Mouse (Mus musculus) CH12.LX (cell line): ENCODE data around the gene Itgb2l. TPM values are rescaled to one million over a fixed set of nuclear protein-coding genes. Genes with fewer than 3 reads are reported as not detected.

Experiments used
- DNase-seq: peaks from one replicate; pipeline ENCODE4 v3.0.0-alpha.2; 2013; ENCODE audit errors: extremely low read depth
- H3K27ac ChIP-seq: 2 replicates; pipeline ENCODE4 v1.5.1; 2012; ENCODE audit warnings: low read depth, mild to moderate bottlenecking, control low read depth, moderate library complexity; ENCODE audit not compliant: insufficient read depth
- H3K27me3 ChIP-seq: replicated peaks from 2 replicates; pipeline ENCODE3; 2012; ENCODE audit warnings: inconsistent platforms
- H3K36me3 ChIP-seq, 2 experiments: replicated peaks in 1 of 2; 2 replicates each; pipeline versions ENCODE3 to v1.6.1; 2012; ENCODE audit warnings: inconsistent platforms in 1 of 2, low read length in 1 of 2, mild to moderate bottlenecking in 1 of 2, mixed read lengths in 1 of 2, moderate library complexity in 1 of 2; ENCODE audit not compliant: control insufficient read depth in 1 of 2, insufficient read depth in 1 of 2
- H3K4me1 ChIP-seq, 2 experiments: 2 replicates each; pipeline ENCODE4 v1.6.1; 2012; ENCODE audit warnings: inconsistent platforms in 1 of 2, moderate library complexity in 1 of 2; ENCODE audit not compliant: insufficient read depth in 2 of 2, control insufficient read depth in 1 of 2
- H3K4me2 ChIP-seq: 2 replicates; pipeline ENCODE4 v1.6.1; 2012; ENCODE audit warnings: low read depth, mild to moderate bottlenecking, control low read depth; ENCODE audit not compliant: poor library complexity, insufficient read depth, severe bottlenecking
- H3K4me3 ChIP-seq, 3 experiments: fragments of 150-350 bp in 1 of 3; sonication (generic) in 1 of 3; replicated peaks in 1 of 3; 2 replicates each; pipeline versions ENCODE3 to v1.5.1; 2011 to 2012; ENCODE audit warnings: low read depth in 2 of 3, low read length in 2 of 3, mild to moderate bottlenecking in 2 of 3, moderate library complexity in 2 of 3, control low read depth in 1 of 3, improper control_type of control experiment in 1 of 3, inconsistent platforms in 1 of 3, mixed read lengths in 1 of 3; ENCODE audit not compliant: poor library complexity in 1 of 3
- H3K79me2 ChIP-seq: replicated peaks from 2 replicates; pipeline ENCODE4 v1.6.1; 2012; ENCODE audit warnings: mild to moderate bottlenecking, moderate library complexity; ENCODE audit not compliant: control insufficient read depth, poor library complexity, insufficient read depth, severe bottlenecking; ENCODE audit errors: extremely low read depth
- H3K9ac ChIP-seq: 2 replicates; pipeline ENCODE4 v1.6.1; 2012; ENCODE audit warnings: low read depth, mild to moderate bottlenecking, control low read depth, moderate library complexity; ENCODE audit not compliant: insufficient read depth
- H3K9me3 ChIP-seq: replicated peaks from 2 replicates; pipeline ENCODE3; 2012; ENCODE audit warnings: low read length, inconsistent platforms, mixed read lengths
- BHLHE40 ChIP-seq: IDR thresholded peaks from 2 replicates; pipeline ENCODE4 v1.6.1; 2011; ENCODE audit warnings: mild to moderate bottlenecking, low read depth, low read length, improper control_type of control experiment
- CHD1 ChIP-seq: IDR thresholded peaks from 2 replicates; pipeline ENCODE4 v1.6.1; 2012; ENCODE audit warnings: low read depth, low read length, improper control_type of control experiment, inconsistent platforms
- CHD2 ChIP-seq: IDR thresholded peaks from 2 replicates; pipeline ENCODE4 v1.6.1; 2011; ENCODE audit warnings: low read length, improper control_type of control experiment
- EP300 ChIP-seq: IDR thresholded peaks from 2 replicates; pipeline ENCODE4 v1.6.1; 2011; ENCODE audit warnings: low read length, improper control_type of control experiment
- HCFC1 ChIP-seq: IDR thresholded peaks from 2 replicates; pipeline ENCODE4 v1.6.1; 2012; ENCODE audit warnings: low read depth, mild to moderate bottlenecking, inconsistent platforms, low read length, improper control_type of control experiment
- JUN ChIP-seq: IDR thresholded peaks from 2 replicates; pipeline ENCODE4 v1.6.1; 2011; ENCODE audit warnings: low read depth, mild to moderate bottlenecking, low read length, improper control_type of control experiment, moderate library complexity; ENCODE audit not compliant: insufficient read depth
- JUND ChIP-seq: conservative IDR thresholded peaks from 2 replicates; pipeline ENCODE4 v1.6.1; 2011; ENCODE audit warnings: low read depth, low read length, improper control_type of control experiment
- KAT2A ChIP-seq: IDR thresholded peaks from 2 replicates; pipeline ENCODE4 v1.6.1; 2012; ENCODE audit warnings: low read length, improper control_type of control experiment, inconsistent platforms; ENCODE audit not compliant: insufficient replicate concordance
- MAFK ChIP-seq: IDR thresholded peaks from 2 replicates; pipeline ENCODE4 v1.6.1; 2011; ENCODE audit warnings: low read length, improper control_type of control experiment; ENCODE audit not compliant: insufficient replicate concordance
- MAX ChIP-seq: IDR thresholded peaks from 2 replicates; pipeline ENCODE4 v1.6.1; 2011; ENCODE audit warnings: low read length, improper control_type of control experiment
- MAZ ChIP-seq: IDR thresholded peaks from 2 replicates; pipeline ENCODE4 v1.6.1; 2012; ENCODE audit warnings: low read depth, mild to moderate bottlenecking, inconsistent platforms, low read length, improper control_type of control experiment, moderate library complexity
- MEF2A ChIP-seq: IDR thresholded peaks from 2 replicates; pipeline ENCODE4 v1.6.1; 2014; ENCODE audit warnings: low read depth, mild to moderate bottlenecking, inconsistent platforms, low read length, improper control_type of control experiment, borderline replicate concordance
- MYC ChIP-seq: IDR thresholded peaks from 2 replicates; pipeline ENCODE4 v1.6.1; 2011; ENCODE audit warnings: low read depth, mild to moderate bottlenecking, improper control_type of control experiment, low read length
- NELFE ChIP-seq: IDR thresholded peaks from 2 replicates; pipeline ENCODE4 v1.6.1; 2011; ENCODE audit warnings: low read depth, low read length, improper control_type of control experiment
- NRF1 ChIP-seq: IDR thresholded peaks from 2 replicates; pipeline ENCODE4 v1.6.1; 2014; ENCODE audit warnings: low read depth, mild to moderate bottlenecking, inconsistent platforms, low read length, improper control_type of control experiment, moderate library complexity
- PAX5 ChIP-seq: IDR thresholded peaks from 2 replicates; pipeline ENCODE4 v1.6.1; 2012; ENCODE audit warnings: low read length, inconsistent platforms, mixed read lengths
- POLR2A ChIP-seq: IDR thresholded peaks from 2 replicates; pipeline ENCODE4 v1.6.1; 2011; ENCODE audit warnings: low read depth, mild to moderate bottlenecking, improper control_type of control experiment, low read length
- RAD21 ChIP-seq: IDR thresholded peaks from 2 replicates; pipeline ENCODE4 v1.6.1; 2011; ENCODE audit warnings: low read depth, mild to moderate bottlenecking, low read length, improper control_type of control experiment, moderate library complexity
- RCOR1 ChIP-seq: conservative IDR thresholded peaks from 2 replicates; pipeline ENCODE4 v1.6.1; 2012; ENCODE audit warnings: low read depth, mild to moderate bottlenecking, inconsistent platforms, low read length, improper control_type of control experiment
- SIN3A ChIP-seq: IDR thresholded peaks from 2 replicates; pipeline ENCODE4 v1.6.1; 2012; ENCODE audit warnings: low read length, improper control_type of control experiment, inconsistent platforms
- SMC3 ChIP-seq: IDR thresholded peaks from 2 replicates; pipeline ENCODE4 v1.6.1; 2011; ENCODE audit warnings: low read depth, low read length, improper control_type of control experiment
- TCF12 ChIP-seq: IDR thresholded peaks from 2 replicates; pipeline ENCODE4 v1.6.1; 2014; ENCODE audit warnings: low read depth, mild to moderate bottlenecking, inconsistent platforms, low read length, improper control_type of control experiment
- UBTF ChIP-seq: IDR thresholded peaks from 2 replicates; pipeline ENCODE4 v1.6.1; 2012; ENCODE audit warnings: low read depth, mild to moderate bottlenecking, inconsistent platforms, low read length, improper control_type of control experiment, moderate library complexity
- USF1 ChIP-seq: IDR thresholded peaks from 2 replicates; pipeline ENCODE4 v1.6.1; 2014; ENCODE audit warnings: low read depth, mild to moderate bottlenecking, inconsistent platforms, low read length, improper control_type of control experiment
- USF2 ChIP-seq: conservative IDR thresholded peaks from 2 replicates; pipeline ENCODE4 v1.6.1; 2011; ENCODE audit warnings: low read depth, low read length, improper control_type of control experiment
- ZKSCAN1 ChIP-seq: IDR thresholded peaks from 2 replicates; pipeline ENCODE4 v1.6.1; 2012; ENCODE audit warnings: low read depth, inconsistent platforms, low read length, improper control_type of control experiment, borderline replicate concordance
- ZMIZ1 ChIP-seq: IDR thresholded peaks from 2 replicates; pipeline ENCODE4 v1.6.1; 2012; ENCODE audit warnings: low read depth, mild to moderate bottlenecking, inconsistent platforms, low read length, improper control_type of control experiment
- ZNF384 ChIP-seq: IDR thresholded peaks from 2 replicates; pipeline ENCODE4 v1.6.1; 2012; ENCODE audit warnings: low read depth, low read length, improper control_type of control experiment, inconsistent platforms
- dilution Hi-C: fragments of 300-500 bp; cut with MboI; formaldehyde crosslinking; loops from 2 replicates; pipeline ENCODE4 v1.14.3; 2020; ENCODE audit warnings: low sequenced_read_pairs; ENCODE audit not compliant: extremely low pct_unique_long_range_greater_than_20kb, extremely low pct_ligation_motif_present
- in situ Hi-C: fragments of 300-500 bp; cut with MboI; formaldehyde crosslinking; loops from 3 replicates; pipeline ENCODE4 v1.14.3; 2019; ENCODE audit warnings: low sequenced_read_pairs, low pct_ligation_motif_present, low pct_unique_long_range_greater_than_20kb, mixed read lengths
- polyA plus RNA-seq: library from polyadenylated mRNA; unstranded; fragments of >175 nt; gene quantifications from 2 replicates; pipeline ENCODE4 v1.2.1, GENCODE M21; 2012; ENCODE audit warnings: low read depth; ENCODE audit not compliant: insufficient read length
- total RNA-seq, 2 experiments: library from RNA; depleted of rRNA; stranded (reverse); fragments of 300-350 nt in 1 of 2; fragments of >200 nt in 1 of 2; gene quantifications; 2 replicates each; pipeline ENCODE4 v1.2.3; 2012 to 2014

The Itgb2l gene
- total RNA-seq (2012; rRNA removed) (0.08 TPM in 1 of 2 replicates, not detected in the other), total RNA-seq (2014; rRNA removed) (0.08 and 0.20 TPM in 2 replicates), polyA plus RNA-seq (0.27 and 0.37 TPM in 2 replicates)

GRCm38 (mm10) chr16:96443468-96443867, at the start of gene Itgb2l:
Gene Itgb2l, minus strand, starts transcription at chr16:96443619.
- Histone ChIP-seq H3K9ac (no peak within 1 kb of the TSS), H3K4me1 (peaks cover 6 to 24% of the 10 kb centered on the region in 2 experiments; a peak in 3 of 4 replicates), H3K27me3 (no peaks in the 10 kb centered on the region), H3K79me2 (no peaks in the 10 kb centered on the region), H3K27ac (no peak within 1 kb of the TSS), H3K4me3 (no peak within 1 kb of the TSS), H3K9me3 (no peaks in the 10 kb centered on the region), H3K4me2 (no peak within 1 kb of the TSS), H3K36me3 (no peaks in the 10 kb centered on the region)
- in situ Hi-C loops, result no loop called here
- dilution Hi-C loops, result no loop called here
- DNase-seq, result peak; percentile 11
- TF ChIP-seq CHD2 (no peak), KAT2A (no peak), RAD21 (no peak), USF1 (no peak), TCF12 (no peak), MAFK (no peak), HCFC1 (no peak), POLR2A (no peak), ZMIZ1 (no peak), JUND (no peak), RCOR1 (no peak), CHD1 (no peak), USF2 (no peak), EP300 (no peak), ZNF384 (no peak), ZKSCAN1 (no peak), MAX (no peak), BHLHE40 (no peak)

- no peaks in the 10 kb centered on the region for H3K79me2 ChIP-seq
- in situ Hi-C loops, result no loop called here
- dilution Hi-C loops, result no loop called here
Observed at GRCm38 (mm10) chr16:96491530-96491929, 48.1 kb upstream of the Itgb2l start.

More at GRCm38 (mm10) chr16:96491530-96491929, 48.1 kb upstream of the Itgb2l start:
- H3K4me3 ChIP-seq, result no peak overlapping the region
- H3K9me3 ChIP-seq, result no peaks in the 10 kb centered on the region
- no peak overlapping the region for H3K4me2 ChIP-seq
- DNase-seq, result no peak
- no peak overlapping the region for H3K9ac ChIP-seq
- no peaks in the 10 kb centered on the region for H3K36me3 ChIP-seq
- TF ChIP-seq MYC (no peak), ZNF384 (no peak), MEF2A (no peak), POLR2A (no peak), NELFE (no peak), SMC3 (no peak), JUN (no peak), SIN3A (no peak), RAD21 (no peak), HCFC1 (no peak), TCF12 (no peak), NRF1 (no peak), ZMIZ1 (no peak), PAX5 (no peak), MAX (no peak), MAZ (no peak), EP300 (no peak), USF1 (no peak), UBTF (no peak)
- peaks cover 0 to 12% of the 10 kb centered on the region in 2 experiments; a peak in 1 of 4 replicates for H3K4me1 ChIP-seq
- H3K27ac ChIP-seq, result no peak overlapping the region
- H3K27me3 ChIP-seq, result peaks cover 1% of the 10 kb centered on the region
